ENCODE assay signal across 22 mouse cellular contexts in genomic region chr10:120784516-120784915, GRCm38 (mm10).
A peak's percentile ranks its signal among the peaks of the same experiment; 100 is the strongest.
DNase-seq lines count a peak whose midpoint lies in the region; ATAC-seq and TF ChIP-seq lines count a peak whose summit lies in the region.
"Had no signal": no experiment of that assay in that cellular context is flagged by ENCODE, and none has a peak within 500 bp of the region (broad histone marks: within the 10 kb centered on the region; RNA-seq: fewer than 3 reads in every experiment).

No protein-coding gene starts in this region.

- H3K4me3 ChIP-seq in hindbrain, embryonic 16.5 days (ENCODE audit: low read length) = no peak overlapping the region
- H3K4me3 ChIP-seq in hindbrain, embryonic 14.5 days (replicated peaks; ENCODE audit: low read length) = no peak overlapping the region
- no peak overlapping the region for H3K4me3 ChIP-seq in kidney, embryonic 15.5 days (replicated peaks)
- no peak overlapping the region for H3K4me3 ChIP-seq in kidney, postnatal 0 days (replicated peaks; ENCODE audit: low read depth, low read length)
- no peak overlapping the region for H3K4me3 ChIP-seq in midbrain, embryonic 13.5 days (replicated peaks)
- H3K4me3 ChIP-seq: embryonic facial prominence, embryonic 13.5 days; embryonic facial prominence, embryonic 15.5 days; erythroblast, embryonic 14.5 days; forebrain, embryonic 13.5 days had no signal

- H3K9ac ChIP-seq in hindbrain, embryonic 16.5 days (ENCODE audit: low read depth, low read length) = no peak overlapping the region
- no peak overlapping the region for H3K9ac ChIP-seq in hindbrain, embryonic 14.5 days
- H3K9ac ChIP-seq in kidney, embryonic 15.5 days = no peak overlapping the region
- no peak overlapping the region for H3K9ac ChIP-seq in kidney, postnatal 0 days (ENCODE audit: low read depth, low read length)
- no peak overlapping the region for H3K9ac ChIP-seq in midbrain, embryonic 13.5 days (replicated peaks)
- H3K9ac ChIP-seq: embryonic facial prominence, embryonic 13.5 days; embryonic facial prominence, embryonic 15.5 days; forebrain, embryonic 13.5 days had no signal

- no peaks in the 10 kb centered on the region for H3K36me3 ChIP-seq in hindbrain, embryonic 16.5 days (ENCODE audit: control insufficient read depth, insufficient read depth, low read length)
- no peaks in the 10 kb centered on the region for H3K36me3 ChIP-seq in hindbrain, embryonic 14.5 days (replicated peaks; ENCODE audit: control insufficient read depth, insufficient read depth)
- no peaks in the 10 kb centered on the region for H3K36me3 ChIP-seq in kidney, embryonic 15.5 days
- H3K36me3 ChIP-seq in kidney, postnatal 0 days (ENCODE audit: insufficient read depth, low read length) = no peaks in the 10 kb centered on the region
- no peaks in the 10 kb centered on the region for H3K36me3 ChIP-seq in midbrain, embryonic 13.5 days
- H3K36me3 ChIP-seq: embryonic facial prominence, embryonic 15.5 days had no signal

- no peak for DNase-seq in hindbrain, embryonic 14.5 days (ENCODE audit: low spot score)
- no peak for DNase-seq in kidney, postnatal 14 days
- DNase-seq in kidney, postnatal 0 days (ENCODE audit: low spot score) = peak; percentile 78
- DNase-seq in kidney, adult 8-10 months = no peak
- DNase-seq: adrenal gland, adult 2 months; adrenal gland, postnatal 10 days; adrenal gland, postnatal 25 days; cerebellum, adult 11 months; cerebellum, adult 18-20 months; cerebellum, adult 8-10 months; cerebellum, adult 9-11 months; cerebellum, postnatal 14 days; cerebellum, postnatal 36 days; embryo, embryonic 11 days had no signal

- no peaks in the 10 kb centered on the region for H3K27me3 ChIP-seq in hindbrain, embryonic 16.5 days (replicated peaks; ENCODE audit: control insufficient read depth, insufficient read depth, low read length)
- H3K27me3 ChIP-seq in hindbrain, embryonic 14.5 days (ENCODE audit: control insufficient read depth, insufficient read depth, low read length) = no peaks in the 10 kb centered on the region
- H3K27me3 ChIP-seq in kidney, embryonic 15.5 days = peaks cover 6% of the 10 kb centered on the region; the same call in 1 of the 2 replicates
- no peaks in the 10 kb centered on the region for H3K27me3 ChIP-seq in kidney, postnatal 0 days (ENCODE audit: insufficient read depth, low read length)
- H3K27me3 ChIP-seq in midbrain, embryonic 13.5 days = no peaks in the 10 kb centered on the region; the same call in 1 of the 2 replicates
- H3K27me3 ChIP-seq: embryonic facial prominence, embryonic 13.5 days; embryonic facial prominence, embryonic 15.5 days; forebrain, embryonic 13.5 days had no signal

- H3K4me1 ChIP-seq in hindbrain, embryonic 16.5 days (ENCODE audit: control insufficient read depth, insufficient read depth, low read depth, low read length) = no peaks in the 10 kb centered on the region
- H3K4me1 ChIP-seq in hindbrain, embryonic 14.5 days (replicated peaks; ENCODE audit: control insufficient read depth, insufficient read depth, low read length) = peaks cover 12% of the 10 kb centered on the region
- peaks cover 17% of the 10 kb centered on the region for H3K4me1 ChIP-seq in kidney, embryonic 15.5 days
- H3K4me1 ChIP-seq in kidney, postnatal 0 days (replicated peaks; ENCODE audit: insufficient read depth, low read length) = no peaks in the 10 kb centered on the region
- peaks cover 12% of the 10 kb centered on the region for H3K4me1 ChIP-seq in midbrain, embryonic 13.5 days (replicated peaks)
- H3K4me1 ChIP-seq: embryonic facial prominence, embryonic 15.5 days had no signal

- WGBS in hindbrain, embryonic 16.5 days = 46% methylated on average over 5 of the region's 5 CpGs
- WGBS in hindbrain, embryonic 14.5 days = 46% methylated on average over 5 of the region's 5 CpGs
- WGBS in kidney, embryonic 15.5 days = 27% methylated on average over 5 of the region's 5 CpGs
- 24% methylated on average over 5 of the region's 5 CpGs for WGBS in kidney, postnatal 0 days
- WGBS in midbrain, embryonic 13.5 days = 57% methylated on average over 5 of the region's 5 CpGs

- H3K4me2 ChIP-seq in hindbrain, embryonic 16.5 days (ENCODE audit: low read length) = no peak overlapping the region
- H3K4me2 ChIP-seq in hindbrain, embryonic 14.5 days (replicated peaks) = no peak overlapping the region
- H3K4me2 ChIP-seq in kidney, embryonic 15.5 days = no peak overlapping the region
- H3K4me2 ChIP-seq in kidney, postnatal 0 days (ENCODE audit: low read length) = no peak overlapping the region
- H3K4me2 ChIP-seq in midbrain, embryonic 13.5 days (replicated peaks) = no peak overlapping the region
- H3K4me2 ChIP-seq: embryonic facial prominence, embryonic 13.5 days; embryonic facial prominence, embryonic 15.5 days; forebrain, embryonic 13.5 days had no signal

- ATAC-seq in hindbrain, embryonic 16.5 days = 0 out of 2 replicates have a peak, but pooled peaks have one; percentile 14
- no peak for ATAC-seq in hindbrain, embryonic 14.5 days (ENCODE audit: low FRiP score)
- ATAC-seq in kidney, embryonic 15.5 days (replicated peaks; ENCODE audit: low FRiP score) = peak; percentile 58; the same call in 1 of the 2 replicates
- ATAC-seq in kidney, postnatal 0 days (replicated peaks; ENCODE audit: low FRiP score, low read depth) = 0 out of 2 replicates have a peak, but pooled peaks have one; percentile 33
- ATAC-seq in midbrain, embryonic 13.5 days = no peak
- ATAC-seq: forebrain, embryonic 13.5 days; forebrain, embryonic 16.5 days had no signal

- no peak overlapping the region for H3K27ac ChIP-seq in hindbrain, embryonic 16.5 days (ENCODE audit: low read depth, low read length)
- H3K27ac ChIP-seq in hindbrain, embryonic 14.5 days = no peak overlapping the region
- no peak overlapping the region for H3K27ac ChIP-seq in kidney, embryonic 15.5 days
- no peak overlapping the region for H3K27ac ChIP-seq in kidney, postnatal 0 days
- H3K27ac ChIP-seq in midbrain, embryonic 13.5 days = no peak overlapping the region
- H3K27ac ChIP-seq: embryonic facial prominence, embryonic 13.5 days; embryonic facial prominence, embryonic 15.5 days; forebrain, embryonic 13.5 days had no signal

- no peaks in the 10 kb centered on the region for H3K9me3 ChIP-seq in hindbrain, embryonic 16.5 days (ENCODE audit: control insufficient read depth, low read length)
- no peaks in the 10 kb centered on the region for H3K9me3 ChIP-seq in hindbrain, embryonic 14.5 days (ENCODE audit: control insufficient read depth, low read length)
- no peaks in the 10 kb centered on the region for H3K9me3 ChIP-seq in kidney, embryonic 15.5 days (replicated peaks)
- no peaks in the 10 kb centered on the region for H3K9me3 ChIP-seq in kidney, postnatal 0 days (replicated peaks; ENCODE audit: low read length)
- H3K9me3 ChIP-seq in midbrain, embryonic 13.5 days = no peaks in the 10 kb centered on the region
- H3K9me3 ChIP-seq: embryonic facial prominence, embryonic 13.5 days; embryonic facial prominence, embryonic 15.5 days; forebrain, embryonic 13.5 days had no signal

- no peak for TF ChIP-seq CTCF in kidney, postnatal 0 days (IDR thresholded peaks at IDR 0.05; ENCODE audit: low read depth)

Comparison
In these comparisons a context has a peak if more than half of its experiments do, and no peak if none do; other contexts are left out.
1. ATAC-seq: peak in hindbrain, embryonic 16.5 days (single experiment), kidney, embryonic 15.5 days (single experiment) and kidney, postnatal 0 days (single experiment); none in hindbrain, embryonic 14.5 days (single experiment) and midbrain, embryonic 13.5 days (single experiment).